Mouse (Mus musculus): ENCODE data around the gene Efhd1.

DNA sequence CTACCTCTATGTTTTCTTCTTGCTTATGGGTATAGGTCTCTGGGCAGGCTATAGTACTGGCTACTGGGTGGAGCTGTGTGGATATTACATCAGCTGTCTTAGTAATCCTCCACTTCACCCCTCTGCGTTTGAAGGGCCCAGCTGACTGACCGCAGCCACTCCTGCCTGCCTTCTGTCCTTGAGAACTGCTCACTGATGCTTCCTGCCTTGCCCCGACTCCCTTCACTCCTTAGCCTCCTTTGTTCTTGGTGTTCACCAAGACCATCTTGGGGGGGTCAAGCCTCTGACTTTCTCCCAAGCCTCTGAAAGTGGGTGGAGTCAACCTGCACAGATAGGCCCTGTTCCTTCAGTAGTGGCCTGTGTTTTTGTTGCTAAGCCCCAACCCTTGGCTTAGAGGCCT is 8.3 kb downstream of the Efhd1 start:
- no peak for TF ChIP-seq POLR2A (IDR thresholded peaks at IDR 0.05; ENCODE audit: borderline replicate concordance, extremely low read depth, low read depth, low read length)
- TF ChIP-seq CTCF (IDR thresholded peaks at IDR 0.05; ENCODE audit: insufficient read depth, low read length): no peak

Measured in lung, adult 2 months (tissue).